Mouse (Mus musculus) spleen, adult 2 months (tissue): ENCODE data around the gene Sost. TPM values are rescaled to one million over a fixed set of nuclear protein-coding genes. Genes with fewer than 3 reads are reported as not detected.

Source experiments
- DNase-seq, 2 experiments: peaks; one replicate each; pipeline versions ENCODE4 v3.0.0 to v3.0.0-alpha.2; 2012 to 2021; ENCODE audit warnings: low spot score in 2 of 2, low read depth in 1 of 2
- H3K27ac ChIP-seq: fragments of 200-500 bp; 2 replicates; pipeline ENCODE4 v1.5.1; 2012; ENCODE audit warnings: low read length, inconsistent platforms; ENCODE audit not compliant: insufficient read depth
- H3K27me3 ChIP-seq: fragments of 200-500 bp; 2 replicates; pipeline ENCODE4 v1.6.1; 2012; ENCODE audit warnings: mild to moderate bottlenecking, moderate library complexity, low read length, inconsistent platforms; ENCODE audit not compliant: control insufficient read depth, insufficient read depth
- H3K36me3 ChIP-seq: fragments of 200-500 bp; 2 replicates; pipeline ENCODE4 v1.6.1; 2012; ENCODE audit warnings: mild to moderate bottlenecking, low read length, inconsistent platforms; ENCODE audit not compliant: control insufficient read depth, insufficient read depth
- H3K4me1 ChIP-seq: fragments of 200-500 bp; 2 replicates; pipeline ENCODE4 v1.6.1; 2011; ENCODE audit warnings: inconsistent platforms; ENCODE audit not compliant: control insufficient read depth, insufficient read depth, insufficient read length
- H3K4me3 ChIP-seq: fragments of 200-500 bp; 2 replicates; pipeline ENCODE4 v1.5.1; 2011; ENCODE audit warnings: mild to moderate bottlenecking, inconsistent platforms; ENCODE audit not compliant: insufficient read depth, insufficient read length; ENCODE audit errors: extremely low read depth
- CTCF ChIP-seq: fragments of 200-500 bp; IDR thresholded peaks from 2 replicates; pipeline ENCODE4 v1.5.1; 2011; ENCODE audit warnings: mild to moderate bottlenecking, inconsistent platforms; ENCODE audit not compliant: insufficient read depth, insufficient read length, insufficient replicate concordance; ENCODE audit errors: extremely low read depth
- POLR2A ChIP-seq: fragments of 200-500 bp; IDR thresholded peaks from 2 replicates; pipeline ENCODE4 v1.6.1; 2011; ENCODE audit warnings: low read depth, low read length, inconsistent platforms
- WGBS: fragments of 180-500 bp; shearing (Covaris S2); methylation state at CpG from one replicate; pipeline ENCODE4 v1.1.7; 2018; 5-methylcytosine and 5-hydroxymethylcytosine counted together
- polyA plus RNA-seq: library from polyadenylated mRNA; depleted of rRNA; stranded (reverse); fragments of >200 nt; gene quantifications from 2 replicates; pipeline ENCODE4 v1.2.3, GENCODE M21; 2012

Gene Sost
- polyA plus RNA-seq, 1 experiment, result 0.05 TPM

- H3K27me3 ChIP-seq, result no peaks in the 10 kb centered on the region
- no peak overlapping the region for H3K4me3 ChIP-seq
- no peak overlapping the region for H3K27ac ChIP-seq
- H3K4me1 ChIP-seq, result no peaks in the 10 kb centered on the region
- WGBS, result 85% methylated on average over 8 of the region's 8 CpGs
- TF ChIP-seq POLR2A, result no peak
- TF ChIP-seq CTCF, result no peak
- H3K36me3 ChIP-seq, result no peaks in the 10 kb centered on the region
- no peak for DNase-seq
Measured at GRCm38 (mm10) chr11:102008372-102008771, 41.6 kb upstream of the Sost start.

GRCm38 (mm10) chr11:102006688-102007087, 39.9 kb upstream of the Sost start:
- DNase-seq, result no peak
- Histone ChIP-seq H3K36me3 (no peaks in the 10 kb centered on the region), H3K27me3 (no peaks in the 10 kb centered on the region), H3K4me3 (no peak overlapping the region), H3K4me1 (no peaks in the 10 kb centered on the region), H3K27ac (no peak overlapping the region)
- WGBS, result 88% methylated on average over 5 of the region's 5 CpGs
- no peak for TF ChIP-seq POLR2A
- TF ChIP-seq CTCF, result no peak

- no peak for DNase-seq
- H3K36me3 ChIP-seq, result no peaks in the 10 kb centered on the region
- 90% methylated on average over 9 of the region's 9 CpGs for WGBS
- no peak overlapping the region for H3K27ac ChIP-seq
- TF ChIP-seq POLR2A (no peak), CTCF (no peak)
- no peak overlapping the region for H3K4me3 ChIP-seq
- H3K27me3 ChIP-seq, result no peaks in the 10 kb centered on the region
- no peaks in the 10 kb centered on the region for H3K4me1 ChIP-seq
Measured at GRCm38 (mm10) chr11:102006271-102006670, 39.5 kb upstream of the Sost start.

GRCm38 (mm10) chr11:102004251-102004650, 37.4 kb upstream of the Sost start:
- Histone ChIP-seq H3K27me3 (no peaks in the 10 kb centered on the region), H3K36me3 (no peaks in the 10 kb centered on the region), H3K4me3 (no peak overlapping the region), H3K4me1 (no peaks in the 10 kb centered on the region), H3K27ac (no peak overlapping the region)
- TF ChIP-seq POLR2A (no peak), CTCF (no peak)
- no peak for DNase-seq
- WGBS, result 94% methylated on average over 8 of the region's 8 CpGs

- 65% methylated on average over 4 of the region's 4 CpGs for WGBS
- no peak overlapping the region for H3K4me3 ChIP-seq
- H3K4me1 ChIP-seq, result no peaks in the 10 kb centered on the region
- H3K36me3 ChIP-seq, result no peaks in the 10 kb centered on the region
- H3K27me3 ChIP-seq, result no peaks in the 10 kb centered on the region
- no peak overlapping the region for H3K27ac ChIP-seq
- DNase-seq, result no peak
- TF ChIP-seq CTCF (no peak), POLR2A (no peak)
Measured at GRCm38 (mm10) chr11:101999466-101999865, 32.7 kb upstream of the Sost start.

- no peak for DNase-seq
- no peaks in the 10 kb centered on the region for H3K4me1 ChIP-seq
- 53% methylated on average over 5 of the region's 5 CpGs for WGBS
- H3K27ac ChIP-seq, result no peak overlapping the region
- H3K4me3 ChIP-seq, result no peak overlapping the region
- no peaks in the 10 kb centered on the region for H3K36me3 ChIP-seq
- TF ChIP-seq CTCF (no peak), POLR2A (no peak)
- H3K27me3 ChIP-seq, result no peaks in the 10 kb centered on the region
Measured at GRCm38 (mm10) chr11:101998258-101998657, 31.4 kb upstream of the Sost start.

GRCm38 (mm10) chr11:101995938-101996337, 29.1 kb upstream of the Sost start:
- TF ChIP-seq CTCF, result no peak
- no peak for TF ChIP-seq POLR2A
- WGBS, result 89% methylated on average over 7 of the region's 7 CpGs
- H3K27me3 ChIP-seq, result no peaks in the 10 kb centered on the region
- no peak for DNase-seq
- H3K36me3 ChIP-seq, result no peaks in the 10 kb centered on the region
- no peak overlapping the region for H3K4me3 ChIP-seq
- no peak overlapping the region for H3K27ac ChIP-seq
- H3K4me1 ChIP-seq, result no peaks in the 10 kb centered on the region
